Mouse (Mus musculus) heart, embryonic 10.5 days (tissue): ENCODE measurements at regions not wholly inside any gene's neighbourhood (a gene's known extent, or its start where the extent isn't known, plus 50 kb on each side); places are given as distances from the start of the nearest gene placed in this dataset.
A peak's percentile ranks its signal among the peaks of the same experiment; 100 is the strongest.

Source experiments
- DNase-seq: peaks from one replicate; pipeline ENCODE4 v3.0.0-alpha.2; 2017; ENCODE audit warnings: low spot score
- H3K27ac ChIP-seq: fragments of 300-500 bp; sonication (generic); 2 replicates; pipeline ENCODE4 v1.5.1; 2016; ENCODE audit warnings: mild to moderate bottlenecking
- H3K27me3 ChIP-seq: fragments of 300-500 bp; sonication (generic); 2 replicates; pipeline ENCODE4 v1.6.1; 2016; ENCODE audit warnings: mild to moderate bottlenecking; ENCODE audit not compliant: poor library complexity, insufficient read depth, severe bottlenecking
- H3K36me3 ChIP-seq: fragments of 300-500 bp; sonication (generic); 2 replicates; pipeline ENCODE4 v1.6.1; 2016; ENCODE audit warnings: mild to moderate bottlenecking, moderate library complexity
- H3K4me1 ChIP-seq: fragments of 300-500 bp; sonication (generic); 2 replicates; pipeline ENCODE4 v1.6.1; 2016; ENCODE audit warnings: mild to moderate bottlenecking
- H3K4me3 ChIP-seq: fragments of 300-500 bp; sonication (generic); 2 replicates; pipeline ENCODE4 v1.5.1; 2016; ENCODE audit warnings: mild to moderate bottlenecking, moderate library complexity
- H3K9me3 ChIP-seq: fragments of 300-500 bp; sonication (generic); 2 replicates; pipeline ENCODE4 v1.6.1; 2016; ENCODE audit warnings: mild to moderate bottlenecking, moderate library complexity
- WGBS: fragments of 180-500 bp; shearing (Covaris S2); methylation state at CpG from one replicate; pipeline ENCODE4 v1.1.7; 2016; 5-methylcytosine and 5-hydroxymethylcytosine counted together

GRCm38 (mm10) chr12:112329701-112330301 is 159.4 kb upstream of the A530016L24Rik start:
- H3K4me3 ChIP-seq = no peak overlapping the region
- DNase-seq = no peak
- peaks cover 43% of the 10 kb centered on the region for H3K27me3 ChIP-seq
- H3K4me1 ChIP-seq = peaks cover 55% of the 10 kb centered on the region
- H3K27ac ChIP-seq = no peak overlapping the region
- H3K9me3 ChIP-seq = no peaks in the 10 kb centered on the region
- WGBS = 35% methylated on average over 18 of the region's 18 CpGs
- H3K36me3 ChIP-seq = no peaks in the 10 kb centered on the region

GRCm38 (mm10) chr12:112330557-112330956 is 158.7 kb upstream of the A530016L24Rik start:
- Histone ChIP-seq H3K4me3 (no peak overlapping the region), H3K36me3 (no peaks in the 10 kb centered on the region), H3K27ac (no peak overlapping the region), H3K27me3 (peaks cover 44% of the 10 kb centered on the region), H3K4me1 (peaks cover 55% of the 10 kb centered on the region), H3K9me3 (no peaks in the 10 kb centered on the region)
- 64% methylated on average over 5 of the region's 5 CpGs for WGBS
- DNase-seq = no peak

DNA sequence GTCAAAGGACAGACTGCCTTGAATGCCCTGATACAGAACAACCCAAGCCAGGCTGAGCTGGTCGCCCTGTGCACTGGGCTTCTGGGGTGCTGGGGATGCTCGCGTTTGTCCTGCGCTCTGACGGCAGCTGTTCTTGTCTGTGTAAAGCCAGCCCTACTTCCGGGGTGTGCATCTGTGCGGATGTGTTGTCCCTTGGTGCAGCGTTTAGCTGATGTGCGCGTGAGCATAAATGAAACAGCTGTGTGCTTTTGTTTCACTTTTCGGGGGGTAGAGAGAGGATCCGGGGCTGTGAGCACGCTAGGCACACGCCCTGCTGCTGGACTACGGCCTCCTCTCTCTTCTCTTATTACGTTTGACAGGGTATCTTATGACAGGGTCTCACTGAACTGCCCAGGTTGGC is 158.2 kb upstream of the A530016L24Rik start:
- Histone ChIP-seq H3K36me3 (no peaks in the 10 kb centered on the region), H3K27ac (no peak overlapping the region), H3K4me1 (peaks cover 58% of the 10 kb centered on the region), H3K4me3 (no peak overlapping the region), H3K9me3 (no peaks in the 10 kb centered on the region), H3K27me3 (peaks cover 49% of the 10 kb centered on the region)
- 89% methylated on average over 16 of the region's 16 CpGs for WGBS
- no peak for DNase-seq

DNA sequence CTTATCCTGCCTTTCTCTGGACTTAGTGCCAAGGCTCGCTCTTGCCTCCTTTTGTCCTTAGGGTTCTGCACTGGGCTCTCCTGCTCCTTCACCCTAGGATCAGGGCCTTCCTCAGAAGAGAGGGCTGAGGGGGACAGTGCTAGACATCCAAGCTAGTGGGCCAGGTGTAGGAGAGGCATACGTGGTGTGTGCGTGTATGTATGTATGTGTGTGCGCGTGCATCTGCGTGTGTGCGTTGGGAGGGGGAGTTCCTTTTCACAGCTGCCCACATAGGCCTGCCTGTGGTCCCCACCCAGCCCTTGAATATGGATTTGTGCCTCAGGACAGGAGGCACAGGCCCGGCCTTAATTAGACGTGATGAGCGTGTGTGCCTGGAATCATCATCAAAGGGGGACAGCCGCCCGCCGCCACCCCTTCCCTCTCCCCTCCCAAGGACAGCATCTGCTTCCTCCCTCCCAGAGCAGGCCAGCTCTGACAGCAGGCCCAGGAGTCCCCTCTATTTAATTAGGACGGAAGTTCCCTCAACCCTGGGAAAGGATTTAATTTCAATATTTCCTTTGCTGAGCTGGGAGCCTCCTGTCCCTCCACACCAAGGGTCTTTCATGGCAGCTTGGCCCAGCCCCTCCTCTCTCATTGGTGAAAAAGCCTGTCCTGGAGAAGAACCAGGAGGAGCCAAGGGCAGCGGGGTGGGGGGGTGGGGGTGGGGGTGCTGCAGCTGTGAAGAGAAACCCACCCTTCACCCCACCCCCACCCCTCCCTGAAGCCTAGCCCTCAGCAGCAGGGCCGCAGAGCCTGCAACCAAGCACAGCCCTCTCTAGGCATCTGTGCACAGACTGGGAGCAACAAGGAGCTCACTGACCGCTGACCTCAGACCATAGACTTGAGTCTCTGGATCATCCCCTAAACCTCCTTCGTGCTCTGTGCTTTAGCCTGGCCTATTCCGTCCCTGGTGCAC is 155.8 kb upstream of the A530016L24Rik start:
- no peaks in the 10 kb centered on the region for H3K36me3 ChIP-seq
- DNase-seq = no peak
- H3K27ac ChIP-seq = peak overlapping the region; percentile 67
- WGBS = 54% methylated on average over 19 of the region's 19 CpGs
- no peak overlapping the region for H3K4me3 ChIP-seq
- H3K9me3 ChIP-seq = no peaks in the 10 kb centered on the region
- peaks cover 67% of the 10 kb centered on the region for H3K4me1 ChIP-seq
- peaks cover 46% of the 10 kb centered on the region; the same call in 1 of the 2 replicates for H3K27me3 ChIP-seq

- 64% methylated on average over 20 of the region's 20 CpGs for WGBS
- Histone ChIP-seq H3K27ac (peak overlapping the region; percentile 53; the same call in 1 of the 2 replicates), H3K4me1 (peaks cover 61% of the 10 kb centered on the region), H3K9me3 (no peaks in the 10 kb centered on the region), H3K36me3 (no peaks in the 10 kb centered on the region), H3K27me3 (peaks cover 44% of the 10 kb centered on the region; the same call in 1 of the 2 replicates), H3K4me3 (no peak overlapping the region)
- DNase-seq = no peak
Measured at GRCm38 (mm10) chr12:112334106-112334855, 155.0 kb upstream of the A530016L24Rik start.

- DNase-seq = no peak
- WGBS = 82% methylated on average over 7 of the region's 7 CpGs
- no peak overlapping the region for H3K4me3 ChIP-seq
- H3K27me3 ChIP-seq = peaks cover 55% of the 10 kb centered on the region
- peaks cover 59% of the 10 kb centered on the region for H3K4me1 ChIP-seq
- no peak overlapping the region for H3K27ac ChIP-seq
- H3K36me3 ChIP-seq = no peaks in the 10 kb centered on the region
- H3K9me3 ChIP-seq = no peaks in the 10 kb centered on the region
Measured at GRCm38 (mm10) chr12:112335641-112336040, 153.6 kb upstream of the A530016L24Rik start.

DNA sequence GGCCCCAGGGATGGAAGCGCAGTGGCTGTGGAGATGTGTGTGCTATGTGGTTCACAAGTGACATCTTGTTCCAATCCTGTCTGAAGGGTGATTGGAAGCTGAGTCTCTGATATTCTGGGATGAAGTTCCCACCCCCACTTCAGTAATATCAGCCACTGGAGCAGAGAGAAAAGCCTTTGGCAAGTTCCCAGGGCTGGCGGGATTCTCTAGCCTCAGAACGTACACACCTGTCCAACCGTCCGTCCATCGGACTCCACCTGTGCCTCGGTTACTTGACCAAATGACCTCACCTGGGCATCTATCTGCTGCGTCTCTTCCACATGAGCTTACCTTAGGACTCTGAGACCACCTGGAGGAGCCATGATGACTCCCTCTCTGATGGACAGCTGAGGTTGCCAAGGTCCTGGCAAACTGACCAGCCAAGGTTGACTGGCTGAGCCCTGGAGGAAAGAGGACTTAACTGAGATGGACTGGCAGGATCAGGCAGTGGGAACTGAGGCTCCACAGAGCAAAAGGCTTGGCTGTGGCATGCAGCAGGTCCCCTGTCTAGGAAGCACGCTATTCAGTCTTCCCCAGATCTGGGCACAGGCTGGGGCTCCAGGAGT is 152.5 kb upstream of the A530016L24Rik start:
- Histone ChIP-seq H3K27me3 (peaks cover 51% of the 10 kb centered on the region), H3K9me3 (no peaks in the 10 kb centered on the region), H3K4me1 (peaks cover 47% of the 10 kb centered on the region), H3K36me3 (no peaks in the 10 kb centered on the region), H3K4me3 (no peak overlapping the region), H3K27ac (no peak overlapping the region)
- WGBS = 87% methylated on average over 9 of the region's 9 CpGs
- no peak for DNase-seq

- DNase-seq = no peak
- 79% methylated on average over 11 of the region's 11 CpGs for WGBS
- no peaks in the 10 kb centered on the region for H3K36me3 ChIP-seq
- H3K27ac ChIP-seq = no peak overlapping the region
- H3K27me3 ChIP-seq = peaks cover 51% of the 10 kb centered on the region
- peaks cover 41% of the 10 kb centered on the region for H3K4me1 ChIP-seq
- H3K9me3 ChIP-seq = no peaks in the 10 kb centered on the region
- no peak overlapping the region for H3K4me3 ChIP-seq
Measured at GRCm38 (mm10) chr12:112337443-112337842, 151.8 kb upstream of the A530016L24Rik start.

DNA sequence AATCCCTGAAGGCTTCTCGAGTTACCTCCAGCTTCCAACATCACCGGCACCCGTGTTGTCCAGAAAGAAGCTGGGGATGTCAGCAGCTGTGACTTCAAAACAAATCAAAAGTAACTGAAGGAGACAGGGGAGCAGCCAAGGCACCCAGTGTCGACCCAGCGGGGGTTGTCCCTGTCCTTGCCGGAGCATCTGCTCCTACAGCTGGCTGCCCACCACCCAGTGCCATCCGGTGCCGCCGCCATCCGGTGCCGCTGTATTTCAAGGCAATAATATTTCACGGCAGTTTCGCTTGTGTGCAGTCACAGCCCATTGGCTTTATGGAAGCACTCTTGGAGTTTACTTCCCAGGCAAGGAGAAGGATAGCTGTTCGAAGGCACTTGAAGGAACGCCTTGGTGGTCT is 150.3 kb upstream of the A530016L24Rik start:
- Histone ChIP-seq H3K27ac (no peak overlapping the region), H3K27me3 (peaks cover 59% of the 10 kb centered on the region), H3K4me3 (no peak overlapping the region), H3K9me3 (no peaks in the 10 kb centered on the region), H3K36me3 (no peaks in the 10 kb centered on the region), H3K4me1 (peaks cover 39% of the 10 kb centered on the region)
- WGBS = 78% methylated on average over 15 of the region's 15 CpGs
- DNase-seq = no peak

DNA sequence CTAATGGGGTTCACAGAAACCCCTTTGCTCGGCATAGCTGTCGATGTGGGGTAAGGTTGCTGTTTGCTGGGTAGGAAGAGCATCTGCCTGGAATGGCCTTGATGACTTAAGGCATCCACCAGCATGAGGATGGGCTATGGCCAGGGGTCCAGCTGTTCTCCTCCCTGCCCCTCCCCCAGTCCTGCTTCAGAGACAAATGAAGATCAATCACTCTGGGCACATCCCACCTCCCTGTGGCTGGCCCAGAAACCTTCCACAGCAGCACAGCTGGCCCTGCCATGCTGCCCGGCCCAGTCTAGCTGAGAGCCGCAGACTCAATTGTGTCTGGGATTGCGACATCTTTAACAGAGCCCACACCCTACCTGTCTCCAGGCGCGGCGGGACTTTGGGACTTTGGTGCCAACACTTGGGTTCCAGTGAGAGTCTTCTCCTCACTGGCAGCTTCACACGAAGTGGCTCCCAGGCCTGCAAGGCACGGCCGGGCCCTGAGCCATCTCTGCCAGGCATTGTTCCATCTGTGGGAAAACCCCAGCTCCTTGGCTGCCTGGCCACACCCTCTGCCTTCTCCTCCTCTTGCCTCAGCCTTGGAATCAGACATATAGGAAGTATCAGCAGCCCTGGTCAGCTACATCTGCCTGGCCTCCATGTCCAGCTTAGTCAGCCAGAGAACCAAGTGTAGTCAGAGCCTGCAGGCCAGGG is 149.6 kb upstream of the A530016L24Rik start:
- WGBS = 74% methylated on average over 11 of the region's 11 CpGs
- Histone ChIP-seq H3K36me3 (no peaks in the 10 kb centered on the region), H3K27ac (no peak overlapping the region), H3K27me3 (peaks cover 55% of the 10 kb centered on the region), H3K9me3 (no peaks in the 10 kb centered on the region), H3K4me1 (peaks cover 38% of the 10 kb centered on the region), H3K4me3 (no peak overlapping the region)
- no peak for DNase-seq

- no peak for DNase-seq
- Histone ChIP-seq H3K36me3 (no peaks in the 10 kb centered on the region), H3K4me3 (no peak overlapping the region), H3K9me3 (no peaks in the 10 kb centered on the region), H3K4me1 (peaks cover 42% of the 10 kb centered on the region), H3K27ac (no peak overlapping the region), H3K27me3 (peaks cover 50% of the 10 kb centered on the region)
- 74% methylated on average over 5 of the region's 5 CpGs for WGBS
Measured at GRCm38 (mm10) chr12:112340248-112340647, 149.0 kb upstream of the A530016L24Rik start.
